Mouse (Mus musculus): Measurements from ENCODE around the gene Tab1. TPM values are rescaled to one million over a fixed set of nuclear protein-coding genes. Genes with fewer than 3 reads are reported as not detected.

Tab1 gene
- polyA plus RNA-seq, 1 experiment from 2014 or later: 32.2 TPM

DNA sequence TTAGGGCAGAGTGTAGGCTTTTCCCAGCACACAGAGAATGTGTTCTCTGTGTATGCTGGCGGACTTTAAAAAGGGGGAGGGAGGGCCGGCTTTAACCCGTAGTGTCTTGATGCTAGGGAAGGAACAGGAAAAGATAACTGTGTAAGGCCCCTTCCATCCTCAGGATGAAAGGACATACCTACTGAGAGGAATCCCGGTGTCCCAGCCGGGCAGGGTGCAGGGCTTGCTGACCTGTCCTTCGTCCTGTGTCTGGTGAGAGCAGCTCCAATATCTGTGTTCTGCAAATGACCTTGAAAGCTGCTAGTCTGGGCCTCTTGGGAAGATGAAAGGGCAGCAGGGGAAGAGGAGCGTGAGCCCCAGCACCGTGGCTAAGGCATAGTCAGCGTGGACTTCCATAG, 1.5 kb downstream of the Tab1 start:
- peaks cover 3% of the 10 kb centered on the region; the same call in 1 of the 2 replicates for H3K36me3 ChIP-seq (ENCODE audit: control insufficient read depth, insufficient read depth, low read length)
- no peak for ATAC-seq (ENCODE audit: insufficient number of reproducible peaks, insufficient read depth, low FRiP score, low read depth)
- H3K27ac ChIP-seq (ENCODE audit: low read length): peak overlapping the region; percentile 99; the same call in 1 of the 2 replicates
- no peaks in the 10 kb centered on the region for H3K9me3 ChIP-seq (ENCODE audit: control insufficient read depth, low read depth, low read length)
- H3K9ac ChIP-seq (replicated peaks; ENCODE audit: low read depth, low read length): peak overlapping the region; percentile 85; the same call in 1 of the 2 replicates
- H3K27me3 ChIP-seq (ENCODE audit: control insufficient read depth, insufficient read depth, low read length): no peaks in the 10 kb centered on the region
- H3K4me2 ChIP-seq (replicated peaks; ENCODE audit: low read depth, low read length): peak overlapping the region; percentile 92
- peaks cover 30% of the 10 kb centered on the region for H3K4me1 ChIP-seq (ENCODE audit: control insufficient read depth, insufficient read depth, low read length)
- H3K4me3 ChIP-seq (ENCODE audit: low read depth, low read length): peak overlapping the region; percentile 68
- 53% methylated on average over 9 of the region's 9 CpGs for WGBS

DNA sequence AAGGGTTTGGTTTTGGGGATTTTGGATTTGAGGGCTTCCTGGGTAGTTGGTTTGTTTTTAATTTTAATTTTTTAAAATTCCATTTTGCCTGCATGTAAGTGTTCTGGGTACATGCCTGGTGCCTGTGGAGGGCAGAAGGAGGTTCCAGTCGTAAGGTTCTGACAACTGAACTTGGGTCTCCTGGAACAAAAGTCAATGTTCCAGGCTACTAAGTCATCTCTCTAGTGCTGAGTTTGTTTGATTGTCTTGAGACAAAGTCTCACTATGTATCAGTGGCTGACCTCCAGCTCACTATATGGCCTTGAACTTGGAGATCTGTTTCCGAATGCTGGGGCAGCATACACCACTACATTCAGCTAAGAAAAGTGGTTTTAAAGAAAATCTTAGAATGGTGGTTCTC, 2.6 kb downstream of the Tab1 start:
- Histone ChIP-seq H3K9ac (replicated peaks; ENCODE audit: low read depth, low read length) (no peak overlapping the region), H3K36me3 (ENCODE audit: control insufficient read depth, insufficient read depth, low read length) (peaks cover 3% of the 10 kb centered on the region; the same call in 1 of the 2 replicates), H3K4me1 (ENCODE audit: control insufficient read depth, insufficient read depth, low read length) (peaks cover 30% of the 10 kb centered on the region), H3K4me2 (replicated peaks; ENCODE audit: low read depth, low read length) (no peak overlapping the region), H3K27ac (ENCODE audit: low read length) (no peak overlapping the region), H3K4me3 (ENCODE audit: low read depth, low read length) (no peak overlapping the region), H3K9me3 (ENCODE audit: control insufficient read depth, low read depth, low read length) (no peaks in the 10 kb centered on the region), H3K27me3 (ENCODE audit: control insufficient read depth, insufficient read depth, low read length) (no peaks in the 10 kb centered on the region)
- WGBS: 89% methylated on average over 2 of the region's 2 CpGs
- no peak for ATAC-seq (ENCODE audit: insufficient number of reproducible peaks, insufficient read depth, low FRiP score, low read depth)

DNA sequence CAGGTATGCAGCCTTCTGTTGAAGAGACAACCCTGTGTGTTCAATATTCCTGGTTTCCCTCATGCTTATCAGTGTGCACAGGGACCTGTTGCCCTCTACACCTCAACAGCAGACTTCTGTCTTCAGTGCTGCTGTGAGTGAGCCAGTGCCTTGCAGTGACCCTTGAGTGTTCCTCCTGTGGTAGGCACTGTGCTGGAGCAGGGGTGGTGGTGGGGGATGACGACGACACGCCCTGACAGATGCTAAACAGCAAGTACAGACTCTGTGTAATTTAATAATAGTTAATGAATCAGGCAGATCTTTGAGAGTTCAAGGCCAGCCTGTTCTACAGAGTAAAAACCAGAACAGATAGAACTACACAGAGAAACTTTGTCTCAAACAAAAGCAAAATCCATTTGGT, 3.7 kb downstream of the Tab1 start:
- peaks cover 3% of the 10 kb centered on the region; the same call in 1 of the 2 replicates for H3K36me3 ChIP-seq (ENCODE audit: control insufficient read depth, insufficient read depth, low read length)
- H3K9me3 ChIP-seq (ENCODE audit: control insufficient read depth, low read depth, low read length): no peaks in the 10 kb centered on the region
- ATAC-seq (ENCODE audit: insufficient number of reproducible peaks, insufficient read depth, low FRiP score, low read depth): no peak
- peak overlapping the region; percentile 44; the same call in 1 of the 2 replicates for H3K27ac ChIP-seq (ENCODE audit: low read length)
- peaks cover 30% of the 10 kb centered on the region for H3K4me1 ChIP-seq (ENCODE audit: control insufficient read depth, insufficient read depth, low read length)
- 85% methylated on average over 3 of the region's 3 CpGs for WGBS
- no peak overlapping the region for H3K4me2 ChIP-seq (replicated peaks; ENCODE audit: low read depth, low read length)
- no peak overlapping the region for H3K9ac ChIP-seq (replicated peaks; ENCODE audit: low read depth, low read length)
- H3K27me3 ChIP-seq (ENCODE audit: control insufficient read depth, insufficient read depth, low read length): no peaks in the 10 kb centered on the region
- H3K4me3 ChIP-seq (ENCODE audit: low read depth, low read length): no peak overlapping the region

DNA sequence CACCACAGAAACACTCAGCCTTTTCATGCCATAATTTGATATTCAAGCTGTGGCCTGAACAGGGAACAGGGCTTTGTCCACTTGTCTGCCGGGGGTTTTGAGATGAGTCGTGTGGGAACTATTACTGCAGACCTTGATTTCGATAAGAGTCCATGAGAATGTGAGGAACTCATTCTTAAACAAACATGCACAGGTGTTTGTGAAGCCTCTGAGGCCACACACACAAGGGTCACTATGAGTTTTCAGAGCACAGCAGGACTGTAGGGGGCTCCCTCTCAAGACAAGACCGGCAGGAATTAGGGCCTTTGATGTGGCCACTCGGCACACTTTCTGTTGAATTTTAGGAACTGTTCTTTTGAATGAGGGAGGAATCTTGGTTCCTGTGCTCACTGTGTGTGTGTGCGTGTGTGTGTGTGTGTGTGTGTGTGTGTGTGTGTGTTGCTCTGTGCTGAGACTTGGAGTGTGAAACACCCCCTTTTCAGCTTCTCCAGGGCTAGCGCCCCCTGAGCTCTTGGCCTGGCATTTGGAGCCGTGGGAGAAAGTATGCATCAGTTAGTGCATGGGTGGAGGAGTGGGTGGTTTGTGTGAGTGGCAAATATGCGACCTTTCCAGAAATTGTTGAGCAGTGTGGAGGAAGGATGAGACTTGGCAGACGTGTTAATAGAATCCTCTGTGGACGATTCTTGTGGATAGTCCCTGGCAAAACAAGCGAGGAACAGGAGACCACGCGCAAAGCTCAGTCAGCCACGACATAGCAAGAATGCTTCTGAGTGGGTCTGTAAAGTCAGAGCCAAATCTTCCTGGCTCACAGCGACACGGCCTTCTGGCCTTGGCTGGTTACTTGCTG, 5.2 kb downstream of the Tab1 start:
- H3K4me2 ChIP-seq (replicated peaks; ENCODE audit: low read depth, low read length): no peak overlapping the region
- 56% methylated on average over 17 of the region's 17 CpGs for WGBS
- no peak for ATAC-seq (ENCODE audit: insufficient number of reproducible peaks, insufficient read depth, low FRiP score, low read depth)
- H3K9ac ChIP-seq (replicated peaks; ENCODE audit: low read depth, low read length): no peak overlapping the region
- peaks cover 3% of the 10 kb centered on the region; the same call in 1 of the 2 replicates for H3K36me3 ChIP-seq (ENCODE audit: control insufficient read depth, insufficient read depth, low read length)
- H3K4me3 ChIP-seq (ENCODE audit: low read depth, low read length): no peak overlapping the region
- peaks cover 30% of the 10 kb centered on the region for H3K4me1 ChIP-seq (ENCODE audit: control insufficient read depth, insufficient read depth, low read length)
- peak overlapping the region; percentile 55; the same call in 1 of the 2 replicates for H3K27ac ChIP-seq (ENCODE audit: low read length)
- H3K27me3 ChIP-seq (ENCODE audit: control insufficient read depth, insufficient read depth, low read length): no peaks in the 10 kb centered on the region
- no peaks in the 10 kb centered on the region for H3K9me3 ChIP-seq (ENCODE audit: control insufficient read depth, low read depth, low read length)

DNA sequence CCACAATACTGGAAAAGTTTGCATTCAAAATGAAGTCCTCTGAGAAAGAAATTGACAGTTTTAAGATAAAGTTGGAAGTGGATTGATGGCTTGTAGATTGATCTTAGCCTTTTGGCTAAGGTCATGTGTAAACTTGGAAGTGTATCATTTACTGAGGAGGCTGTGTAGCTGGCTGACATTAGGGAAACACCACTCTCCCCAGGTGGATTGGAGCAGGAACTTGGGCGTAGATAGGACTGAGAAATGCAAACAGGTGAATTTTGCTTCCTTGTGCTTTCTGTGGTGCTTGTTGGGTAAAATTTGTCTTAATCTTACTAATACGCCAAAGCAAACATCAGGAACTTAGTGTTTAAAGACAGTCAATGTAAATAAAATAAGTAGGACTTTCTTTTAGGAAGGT, 7.4 kb downstream of the Tab1 start:
- Histone ChIP-seq H3K27me3 (ENCODE audit: control insufficient read depth, insufficient read depth, low read length) (no peaks in the 10 kb centered on the region), H3K4me3 (ENCODE audit: low read depth, low read length) (no peak overlapping the region), H3K9me3 (ENCODE audit: control insufficient read depth, low read depth, low read length) (no peaks in the 10 kb centered on the region), H3K9ac (replicated peaks; ENCODE audit: low read depth, low read length) (no peak overlapping the region), H3K27ac (ENCODE audit: low read length) (peak overlapping the region; percentile 21; the same call in 1 of the 2 replicates), H3K4me1 (ENCODE audit: control insufficient read depth, insufficient read depth, low read length) (peaks cover 17% of the 10 kb centered on the region; the same call in 1 of the 2 replicates), H3K4me2 (replicated peaks; ENCODE audit: low read depth, low read length) (no peak overlapping the region), H3K36me3 (ENCODE audit: control insufficient read depth, insufficient read depth, low read length) (peaks cover 3% of the 10 kb centered on the region; the same call in 1 of the 2 replicates)
- ATAC-seq (ENCODE audit: insufficient number of reproducible peaks, insufficient read depth, low FRiP score, low read depth): peak; percentile 58; the same call in 1 of the 2 replicates
- 78% methylated on average over 2 of the region's 2 CpGs for WGBS

DNA sequence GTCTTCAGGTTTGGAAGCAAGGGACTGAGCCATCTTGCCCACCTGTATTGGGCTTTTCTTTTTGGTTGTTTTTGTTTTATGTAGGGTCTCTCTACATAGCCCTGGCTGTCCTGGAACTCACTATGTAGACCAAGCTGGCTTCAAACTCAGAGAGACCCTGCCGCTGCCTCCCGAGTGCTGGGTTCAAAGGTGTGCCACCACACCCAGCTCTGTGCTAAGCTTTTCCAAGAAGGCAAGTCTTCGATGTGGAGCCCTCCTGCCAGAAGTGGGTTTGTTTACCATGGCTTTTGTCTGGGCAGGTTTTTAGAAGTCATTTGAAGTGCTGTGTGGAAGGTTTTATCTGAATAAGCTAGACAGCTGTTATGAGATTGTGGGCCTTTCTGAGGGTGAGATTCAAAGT, 8.0 kb downstream of the Tab1 start:
- no peak overlapping the region for H3K9ac ChIP-seq (replicated peaks; ENCODE audit: low read depth, low read length)
- no peak for ATAC-seq (ENCODE audit: insufficient number of reproducible peaks, insufficient read depth, low FRiP score, low read depth)
- peaks cover 3% of the 10 kb centered on the region; the same call in 1 of the 2 replicates for H3K36me3 ChIP-seq (ENCODE audit: control insufficient read depth, insufficient read depth, low read length)
- peaks cover 16% of the 10 kb centered on the region; the same call in 1 of the 2 replicates for H3K4me1 ChIP-seq (ENCODE audit: control insufficient read depth, insufficient read depth, low read length)
- no peaks in the 10 kb centered on the region for H3K27me3 ChIP-seq (ENCODE audit: control insufficient read depth, insufficient read depth, low read length)
- H3K4me3 ChIP-seq (ENCODE audit: low read depth, low read length): no peak overlapping the region
- H3K9me3 ChIP-seq (ENCODE audit: control insufficient read depth, low read depth, low read length): no peaks in the 10 kb centered on the region
- 73% methylated on average over 3 of the region's 3 CpGs for WGBS
- H3K27ac ChIP-seq (ENCODE audit: low read length): peak overlapping the region; percentile 50; the same call in 1 of the 2 replicates
- no peak overlapping the region for H3K4me2 ChIP-seq (replicated peaks; ENCODE audit: low read depth, low read length)

DNA sequence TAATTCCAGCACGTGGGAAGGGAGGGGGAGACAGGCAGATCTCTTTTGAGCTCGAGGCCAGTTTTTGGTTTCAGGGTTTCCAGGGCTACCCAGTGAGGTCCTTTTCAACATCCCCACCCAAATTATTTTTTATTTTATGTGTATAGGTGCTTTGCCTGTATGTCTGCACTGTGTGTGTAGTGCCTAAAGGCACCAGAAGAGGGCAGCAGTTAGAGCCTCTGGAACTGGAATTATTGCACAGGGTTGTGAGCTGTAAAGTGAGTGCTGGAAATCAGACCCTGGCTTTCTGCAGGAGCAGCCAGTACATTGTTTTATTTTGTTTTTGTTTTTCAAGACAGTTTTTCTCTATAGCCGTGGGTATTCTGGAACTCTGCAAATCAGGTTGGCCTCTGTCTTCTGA, 9.2 kb downstream of the Tab1 start:
- ATAC-seq (ENCODE audit: insufficient number of reproducible peaks, insufficient read depth, low FRiP score, low read depth): no peak
- H3K4me2 ChIP-seq (replicated peaks; ENCODE audit: low read depth, low read length): no peak overlapping the region
- H3K27me3 ChIP-seq (ENCODE audit: control insufficient read depth, insufficient read depth, low read length): no peaks in the 10 kb centered on the region
- H3K27ac ChIP-seq (ENCODE audit: low read length): no peak overlapping the region
- peaks cover 3% of the 10 kb centered on the region; the same call in 1 of the 2 replicates for H3K36me3 ChIP-seq (ENCODE audit: control insufficient read depth, insufficient read depth, low read length)
- no peaks in the 10 kb centered on the region for H3K9me3 ChIP-seq (ENCODE audit: control insufficient read depth, low read depth, low read length)
- WGBS: 96% methylated on average over 3 of the region's 3 CpGs
- H3K9ac ChIP-seq (replicated peaks; ENCODE audit: low read depth, low read length): no peak overlapping the region
- no peak overlapping the region for H3K4me3 ChIP-seq (ENCODE audit: low read depth, low read length)
- H3K4me1 ChIP-seq (ENCODE audit: control insufficient read depth, insufficient read depth, low read length): peaks cover 9% of the 10 kb centered on the region; the same call in 1 of the 2 replicates

DNA sequence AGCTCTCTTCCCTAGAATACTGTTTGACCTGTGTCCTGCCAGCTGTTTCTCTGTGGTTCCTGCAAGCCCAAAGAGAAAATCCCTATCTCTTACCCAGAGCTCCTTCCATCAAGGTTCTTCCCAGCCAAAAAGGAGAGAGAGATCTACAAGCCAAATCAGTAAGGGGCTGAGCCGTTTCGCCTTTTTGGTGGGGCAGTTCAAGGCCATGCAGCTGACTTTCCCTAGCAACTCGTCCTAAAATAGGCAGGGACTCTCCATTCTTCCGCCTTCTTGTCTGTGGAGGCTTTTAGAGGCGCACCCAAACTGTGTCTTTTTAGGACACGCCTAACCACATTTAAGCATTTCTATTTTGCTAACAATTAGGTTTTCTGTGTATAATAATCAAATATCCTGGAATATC, 10.8 kb downstream of the Tab1 start:
- H3K36me3 ChIP-seq (ENCODE audit: control insufficient read depth, insufficient read depth, low read length): peaks cover 6% of the 10 kb centered on the region; the same call in 1 of the 2 replicates
- 87% methylated on average over 6 of the region's 6 CpGs for WGBS
- H3K4me2 ChIP-seq (replicated peaks; ENCODE audit: low read depth, low read length): no peak overlapping the region
- H3K4me1 ChIP-seq (ENCODE audit: control insufficient read depth, insufficient read depth, low read length): no peaks in the 10 kb centered on the region; the same call in 1 of the 2 replicates
- H3K4me3 ChIP-seq (ENCODE audit: low read depth, low read length): no peak overlapping the region
- H3K27ac ChIP-seq (ENCODE audit: low read length): no peak overlapping the region
- ATAC-seq (ENCODE audit: insufficient number of reproducible peaks, insufficient read depth, low FRiP score, low read depth): no peak
- no peaks in the 10 kb centered on the region for H3K27me3 ChIP-seq (ENCODE audit: control insufficient read depth, insufficient read depth, low read length)
- no peaks in the 10 kb centered on the region for H3K9me3 ChIP-seq (ENCODE audit: control insufficient read depth, low read depth, low read length)
- H3K9ac ChIP-seq (replicated peaks; ENCODE audit: low read depth, low read length): no peak overlapping the region

Measured in stomach, embryonic 14.5 days (tissue).